Mouse (Mus musculus): ENCODE measurements around the gene Hoxd13. TPM values are rescaled to one million over a fixed set of nuclear protein-coding genes. Genes with fewer than 3 reads are reported as not detected.

Hoxd13 gene
- not detected for polyA plus RNA-seq (2012; fragmentation: generic; extraction: Trizol)

DNA sequence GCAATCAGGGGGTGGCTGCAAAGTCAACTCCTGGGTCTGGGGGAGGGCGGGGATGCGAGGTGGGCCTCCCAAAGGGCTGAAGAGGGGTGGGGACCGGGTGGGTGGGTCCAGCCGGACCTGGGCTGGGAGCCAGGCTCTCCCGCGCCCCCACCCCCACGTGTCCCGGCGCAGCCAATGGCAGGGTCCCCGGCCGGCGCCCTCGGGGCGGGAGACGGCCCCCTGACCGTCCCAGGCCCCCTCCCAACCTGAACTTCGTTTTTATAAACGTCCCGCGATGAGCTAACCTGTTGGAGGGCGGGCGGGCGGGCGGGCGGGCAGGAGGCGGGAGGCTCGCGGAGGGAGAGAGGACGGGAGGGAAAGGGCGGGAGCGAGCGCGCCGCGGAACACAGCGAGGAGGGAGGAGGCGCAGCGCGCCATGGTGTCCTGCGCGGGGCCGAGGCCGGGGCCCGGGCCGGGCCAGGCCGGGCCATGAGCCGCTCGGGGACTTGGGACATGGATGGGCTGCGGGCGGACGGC is at the start of gene Hoxd13:
TSS of gene Hoxd13 (plus strand) at position 469 of the 516 bp plus-strand sequence.
- TF ChIP-seq POLR2AphosphoS2 (IDR thresholded peaks at IDR 0.05; ENCODE audit: insufficient read length, low read depth), result no peak
- no peak for TF ChIP-seq MYOD1 (IDR thresholded peaks at IDR 0.05; ENCODE audit: control insufficient read depth in 1 of 3, insufficient read length in 2 of 3, low read depth in 2 of 3)
- TF ChIP-seq MAX (IDR thresholded peaks at IDR 0.05; ENCODE audit: low read depth), result no peak
- no peak for TF ChIP-seq MYOG (IDR thresholded peaks at IDR 0.05; ENCODE audit: control insufficient read depth in 1 of 3, insufficient read depth in 1 of 3, insufficient read length in 2 of 3, low read depth in 2 of 3)
- TF ChIP-seq CEBPB (IDR thresholded peaks at IDR 0.05; ENCODE audit: insufficient read depth, poor library complexity, severe bottlenecking), result no peak
- no peak for TF ChIP-seq TCF12 (IDR thresholded peaks at IDR 0.05; ENCODE audit: insufficient read depth, poor library complexity, severe bottlenecking)
- no peak for TF ChIP-seq TCF3 (IDR thresholded peaks at IDR 0.05; ENCODE audit: insufficient read length, low read depth)
- no peak for TF ChIP-seq USF1 (IDR thresholded peaks at IDR 0.05; ENCODE audit: low read depth)
- no peak for TF ChIP-seq E2F4 (IDR thresholded peaks at IDR 0.05; ENCODE audit: insufficient read depth)
- no peak for TF ChIP-seq SRF (IDR thresholded peaks at IDR 0.05; ENCODE audit: control insufficient read depth, insufficient read length, low read depth)
- TF ChIP-seq POLR2A (IDR thresholded peaks at IDR 0.05; ENCODE audit: insufficient read length, low read depth), result no peak
- TF ChIP-seq REST (IDR thresholded peaks at IDR 0.05; ENCODE audit: insufficient read depth, insufficient read length), result no peak
- H3K36me3 ChIP-seq (ENCODE audit: control insufficient read depth, insufficient read depth), result no peaks in the 10 kb centered on the region
- H3K4me3 ChIP-seq, result no peak within 1 kb of the TSS
- H3K27me3 ChIP-seq (ENCODE audit: control insufficient read depth, insufficient read depth, insufficient read length), result peaks cover 39% of the 10 kb centered on the region
- no peak within 1 kb of the TSS for H3ac ChIP-seq (ENCODE audit: control insufficient read depth, insufficient read length)
- no peaks in the 10 kb centered on the region for H3K79me2 ChIP-seq (ENCODE audit: control insufficient read depth, insufficient read depth)
- no peak within 1 kb of the TSS for H3K4me2 ChIP-seq (ENCODE audit: low read depth)

DNA sequence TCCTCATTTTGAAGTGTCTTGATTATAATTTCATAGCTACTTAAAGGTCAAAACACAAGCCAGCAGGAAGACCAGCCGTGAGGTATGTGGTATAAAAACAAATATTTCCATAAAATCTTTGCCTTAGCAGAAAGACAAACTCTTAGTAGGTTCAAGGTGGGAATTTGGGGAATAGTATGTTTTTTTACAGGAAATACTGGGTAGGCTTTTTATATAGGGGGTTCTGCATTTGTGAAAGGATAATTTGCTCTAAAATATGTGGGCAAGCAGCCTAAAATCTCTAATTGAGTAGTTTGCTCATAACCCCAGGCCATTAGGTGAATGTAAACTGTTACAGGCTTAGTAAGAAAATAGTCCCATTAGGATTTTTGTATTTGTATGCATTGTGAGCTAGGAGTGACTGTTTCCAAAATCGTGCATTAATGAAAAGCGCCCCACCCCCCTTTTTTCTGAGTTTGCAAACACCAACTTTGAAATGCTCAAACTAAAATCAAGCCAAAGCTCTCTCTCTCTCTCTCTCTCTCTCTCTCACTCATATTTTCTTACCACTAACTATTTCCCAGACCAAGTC is 48.3 kb upstream of the Hoxd13 start:
- peaks cover 23% of the 10 kb centered on the region for H3K27me3 ChIP-seq (ENCODE audit: control insufficient read depth, insufficient read depth, insufficient read length)
- no peaks in the 10 kb centered on the region for H3K79me2 ChIP-seq (ENCODE audit: control insufficient read depth, insufficient read depth)
- no peak overlapping the region for H3K4me3 ChIP-seq
- no peak overlapping the region for H3K4me2 ChIP-seq (ENCODE audit: low read depth)
- TF ChIP-seq MAX (IDR thresholded peaks at IDR 0.05; ENCODE audit: low read depth), result no peak
- no peak for TF ChIP-seq TCF12 (IDR thresholded peaks at IDR 0.05; ENCODE audit: insufficient read depth, poor library complexity, severe bottlenecking)
- TF ChIP-seq CEBPB (IDR thresholded peaks at IDR 0.05; ENCODE audit: insufficient read depth, poor library complexity, severe bottlenecking), result no peak
- TF ChIP-seq SRF (IDR thresholded peaks at IDR 0.05; ENCODE audit: control insufficient read depth, insufficient read length, low read depth), result no peak
- TF ChIP-seq TCF3 (IDR thresholded peaks at IDR 0.05; ENCODE audit: insufficient read length, low read depth), result no peak
- TF ChIP-seq E2F4 (IDR thresholded peaks at IDR 0.05; ENCODE audit: insufficient read depth), result no peak
- TF ChIP-seq POLR2A (IDR thresholded peaks at IDR 0.05; ENCODE audit: insufficient read length, low read depth), result no peak
- no peak for TF ChIP-seq MYOG (IDR thresholded peaks at IDR 0.05; ENCODE audit: control insufficient read depth in 1 of 3, insufficient read depth in 1 of 3, insufficient read length in 2 of 3, low read depth in 2 of 3)
- TF ChIP-seq REST (IDR thresholded peaks at IDR 0.05; ENCODE audit: insufficient read depth, insufficient read length), result no peak
- TF ChIP-seq USF1 (IDR thresholded peaks at IDR 0.05; ENCODE audit: low read depth), result no peak
- no peak for TF ChIP-seq MYOD1 (IDR thresholded peaks at IDR 0.05; ENCODE audit: control insufficient read depth in 1 of 3, insufficient read length in 2 of 3, low read depth in 2 of 3)
- TF ChIP-seq POLR2AphosphoS2 (IDR thresholded peaks at IDR 0.05; ENCODE audit: insufficient read length, low read depth), result no peak
- no peaks in the 10 kb centered on the region for H3K36me3 ChIP-seq (ENCODE audit: control insufficient read depth, insufficient read depth)
- no peak overlapping the region for H3ac ChIP-seq (ENCODE audit: control insufficient read depth, insufficient read length)

DNA sequence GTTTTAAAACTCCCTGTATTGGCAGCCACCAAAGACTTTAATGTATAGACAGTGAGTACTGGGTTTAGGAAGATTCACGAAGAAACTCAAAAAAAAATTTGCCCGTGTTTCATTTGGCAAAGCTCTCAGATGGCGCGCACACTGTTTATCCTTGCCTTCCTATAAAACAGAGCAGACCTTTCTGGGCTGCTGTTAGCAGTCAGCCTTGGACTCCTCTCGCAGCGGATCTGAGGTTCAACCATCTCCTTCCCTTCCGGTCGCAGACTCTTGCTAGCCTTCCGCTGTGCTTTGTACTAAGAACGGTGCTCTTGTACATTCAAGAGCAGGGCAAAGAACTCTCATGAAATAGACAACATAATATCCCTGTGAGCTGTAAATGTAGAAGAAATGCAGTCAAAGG is 47.7 kb upstream of the Hoxd13 start:
- no peak for TF ChIP-seq POLR2A (IDR thresholded peaks at IDR 0.05; ENCODE audit: insufficient read length, low read depth)
- TF ChIP-seq POLR2AphosphoS2 (IDR thresholded peaks at IDR 0.05; ENCODE audit: insufficient read length, low read depth), result no peak
- no peak for TF ChIP-seq TCF12 (IDR thresholded peaks at IDR 0.05; ENCODE audit: insufficient read depth, poor library complexity, severe bottlenecking)
- no peak for TF ChIP-seq USF1 (IDR thresholded peaks at IDR 0.05; ENCODE audit: low read depth)
- no peak for TF ChIP-seq MYOG (IDR thresholded peaks at IDR 0.05; ENCODE audit: control insufficient read depth in 1 of 3, insufficient read depth in 1 of 3, insufficient read length in 2 of 3, low read depth in 2 of 3)
- no peak for TF ChIP-seq TCF3 (IDR thresholded peaks at IDR 0.05; ENCODE audit: insufficient read length, low read depth)
- no peak for TF ChIP-seq SRF (IDR thresholded peaks at IDR 0.05; ENCODE audit: control insufficient read depth, insufficient read length, low read depth)
- no peak for TF ChIP-seq MYOD1 (IDR thresholded peaks at IDR 0.05; ENCODE audit: control insufficient read depth in 1 of 3, insufficient read length in 2 of 3, low read depth in 2 of 3)
- H3K79me2 ChIP-seq (ENCODE audit: control insufficient read depth, insufficient read depth), result no peaks in the 10 kb centered on the region
- peaks cover 23% of the 10 kb centered on the region for H3K27me3 ChIP-seq (ENCODE audit: control insufficient read depth, insufficient read depth, insufficient read length)
- H3K36me3 ChIP-seq (ENCODE audit: control insufficient read depth, insufficient read depth), result no peaks in the 10 kb centered on the region
- H3K4me3 ChIP-seq, result no peak overlapping the region
- no peak overlapping the region for H3K4me2 ChIP-seq (ENCODE audit: low read depth)
- no peak overlapping the region for H3ac ChIP-seq (ENCODE audit: control insufficient read depth, insufficient read length)

DNA sequence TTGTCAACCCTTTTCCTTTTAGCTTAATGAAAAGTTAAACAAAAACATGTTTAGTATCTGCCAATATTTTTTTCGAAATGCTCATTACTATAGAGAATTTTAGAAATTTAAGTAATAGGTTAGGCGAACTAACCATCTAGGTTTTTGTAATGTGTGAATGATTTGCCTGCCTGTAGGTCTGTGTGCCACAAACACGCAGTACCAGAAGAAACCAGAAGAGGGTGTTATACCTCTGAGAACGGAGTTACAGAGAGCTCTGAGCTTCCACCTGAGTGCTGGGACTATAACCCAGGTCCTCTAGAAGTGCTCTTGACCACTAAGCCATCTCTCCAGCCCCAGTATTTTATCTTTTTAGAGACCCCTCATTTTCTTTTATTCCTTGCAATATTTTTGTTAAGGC is 32.7 kb upstream of the Hoxd13 start:
- no peaks in the 10 kb centered on the region for H3K27me3 ChIP-seq (ENCODE audit: control insufficient read depth, insufficient read depth, insufficient read length)
- H3K4me3 ChIP-seq, result no peak overlapping the region
- H3ac ChIP-seq (ENCODE audit: control insufficient read depth, insufficient read length), result no peak overlapping the region
- no peaks in the 10 kb centered on the region for H3K36me3 ChIP-seq (ENCODE audit: control insufficient read depth, insufficient read depth)
- TF ChIP-seq TCF3 (IDR thresholded peaks at IDR 0.05; ENCODE audit: insufficient read length, low read depth) (no peak), MYOD1 (IDR thresholded peaks at IDR 0.05; ENCODE audit: control insufficient read depth in 1 of 3, insufficient read length in 2 of 3, low read depth in 2 of 3) (no peak), MYOG (IDR thresholded peaks at IDR 0.05; ENCODE audit: control insufficient read depth in 1 of 3, insufficient read depth in 1 of 3, insufficient read length in 2 of 3, low read depth in 2 of 3) (no peak), TCF12 (IDR thresholded peaks at IDR 0.05; ENCODE audit: insufficient read depth, poor library complexity, severe bottlenecking) (no peak), MAX (IDR thresholded peaks at IDR 0.05; ENCODE audit: low read depth) (no peak)
- no peaks in the 10 kb centered on the region for H3K79me2 ChIP-seq (ENCODE audit: control insufficient read depth, insufficient read depth)
- no peak overlapping the region for H3K4me2 ChIP-seq (ENCODE audit: low read depth)
